Mouse (Mus musculus) T-helper 17 cell (primary cell): ENCODE data around the gene Taok3.

ENCODE experiments used
- in situ Hi-C, 2 experiments: fragments of 300-600 bp; cut with MboI, MseI; formaldehyde crosslinking; loops; 1 replicate in 1 of 2; 2 replicates in 1 of 2; pipeline ENCODE4 v1.15.1; 2025; ENCODE audit warnings: high pct_unique_total_duplicates in 2 of 2

The Taok3 gene

DNA sequence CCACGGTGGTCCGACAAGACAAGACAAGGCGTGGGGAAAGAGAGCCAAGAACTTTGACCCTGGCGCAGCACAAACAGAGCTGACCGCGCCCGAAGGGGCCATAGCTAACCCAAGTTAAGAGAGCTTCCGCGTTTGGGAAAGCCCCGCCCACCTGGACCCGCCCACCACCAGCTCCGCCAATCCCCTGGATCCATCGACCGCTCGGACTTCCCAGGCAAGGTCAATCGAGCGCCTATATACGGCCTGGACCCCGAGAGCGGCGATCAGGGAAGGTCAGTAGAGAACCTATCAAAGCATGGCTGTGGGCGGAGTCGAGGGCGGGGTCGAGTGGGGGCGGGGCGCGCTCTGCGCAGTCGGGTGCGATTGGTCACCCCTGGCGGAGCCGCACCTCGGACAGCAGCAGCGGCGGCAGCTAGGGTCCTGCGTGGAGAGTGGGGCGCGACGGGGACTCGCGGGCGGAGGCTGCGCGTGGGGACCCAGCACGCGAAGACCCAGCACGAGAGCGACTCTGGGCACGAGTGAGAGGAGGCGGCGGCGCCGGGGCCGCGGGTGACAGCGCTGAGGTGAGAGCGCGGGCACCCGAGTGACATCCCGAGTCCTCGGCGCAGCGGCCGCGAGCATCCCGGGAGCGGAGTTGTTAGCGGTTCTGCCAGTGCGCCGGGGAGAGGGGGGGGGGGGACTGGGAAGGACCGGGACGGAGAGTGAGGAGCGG lies at the start of gene Taok3:
Gene Taok3, plus strand, starts transcription at position 353 of the 712 bp plus-strand sequence.
- in situ Hi-C loops: loop anchor here (5.0 to 10.0 kb wide), 5 partner anchors 32 to 1245 kb away; partner anchors contain the start of gene Pebp1 (in 2 of the 2)

GRCm38 (mm10) chr5:117087718-117088117 lies 32.2 kb upstream of the Taok3 start:
- in situ Hi-C loops: loop anchor here in 1 of 2 experiments (10.0 kb wide), 1 partner anchor 407 kb away; no protein-coding TSS in a partner anchor

DNA sequence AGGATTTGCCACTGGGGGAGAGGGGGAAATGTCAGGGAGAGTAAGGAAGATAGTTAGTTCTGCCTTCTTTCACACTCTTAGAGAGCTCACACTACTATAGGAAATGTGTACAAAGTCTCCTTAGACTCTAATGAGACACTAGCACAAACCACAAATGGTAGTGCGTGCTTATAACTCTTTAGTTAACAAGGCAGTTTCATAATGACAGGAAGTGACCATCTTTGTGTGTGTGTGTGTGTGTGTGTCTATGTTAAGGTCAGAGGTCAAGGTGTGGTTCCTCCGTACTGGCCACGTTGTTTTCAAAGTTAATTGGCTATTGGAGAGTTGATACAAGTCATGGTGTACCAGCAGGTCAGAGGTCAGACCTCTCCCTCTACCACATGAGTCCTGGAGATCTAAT lies 30.8 kb upstream of the Taok3 start:
- in situ Hi-C loops: loop anchor here in 1 of 2 experiments (10.0 kb wide), 1 partner anchor 406 kb away; no protein-coding TSS in a partner anchor

- in situ Hi-C loops: loop anchor here in 1 of 2 experiments (10.0 kb wide), 1 partner anchor 405 kb away; no protein-coding TSS in a partner anchor
Measured at GRCm38 (mm10) chr5:117089786-117090185, 30.1 kb upstream of the Taok3 start.

DNA sequence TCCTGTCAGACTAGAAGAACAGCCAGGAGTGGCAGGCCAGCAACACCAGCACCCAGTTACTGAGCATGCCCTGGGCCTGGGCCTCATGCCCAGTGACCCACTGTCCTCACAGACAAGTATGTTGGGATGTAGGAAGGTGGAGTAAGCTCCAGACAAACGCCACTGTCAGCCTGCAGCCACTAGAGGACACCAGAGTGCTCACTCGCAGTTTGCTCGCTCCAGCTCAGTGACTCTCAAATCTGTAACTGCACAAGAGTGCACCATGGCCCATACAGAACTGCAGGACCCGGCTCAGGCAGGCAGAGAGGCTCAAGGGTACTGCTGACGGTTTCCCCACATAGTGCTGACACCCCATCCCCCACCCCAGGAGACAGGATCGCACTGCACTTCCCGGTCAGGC lies 25.5 kb upstream of the Taok3 start:
- in situ Hi-C loops: no loop called here

- in situ Hi-C loops: no loop called here
Measured at GRCm38 (mm10) chr5:117096716-117097115, 23.2 kb upstream of the Taok3 start.

- in situ Hi-C loops: no loop called here
Measured at GRCm38 (mm10) chr5:117099008-117099407, 20.9 kb upstream of the Taok3 start.

DNA sequence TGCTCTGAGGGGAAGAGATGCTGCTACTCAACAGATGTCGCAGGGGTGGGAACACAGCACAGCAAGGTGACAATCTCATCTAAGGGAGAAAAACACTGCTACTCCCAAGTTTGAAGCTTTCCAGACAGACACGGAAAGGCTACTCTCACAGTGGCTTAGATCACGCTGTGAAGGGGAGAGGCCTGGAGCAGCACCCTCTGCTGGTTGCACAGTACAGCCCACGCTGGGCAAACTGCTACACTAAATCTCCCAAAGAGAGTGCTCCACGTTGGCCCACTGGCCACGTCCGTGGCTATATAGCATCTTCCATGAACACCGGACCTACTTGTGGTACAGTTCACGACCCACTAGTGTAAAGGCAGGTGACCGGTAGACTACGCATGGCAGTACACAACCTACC lies 20.2 kb upstream of the Taok3 start:
- in situ Hi-C loops: no loop called here

DNA sequence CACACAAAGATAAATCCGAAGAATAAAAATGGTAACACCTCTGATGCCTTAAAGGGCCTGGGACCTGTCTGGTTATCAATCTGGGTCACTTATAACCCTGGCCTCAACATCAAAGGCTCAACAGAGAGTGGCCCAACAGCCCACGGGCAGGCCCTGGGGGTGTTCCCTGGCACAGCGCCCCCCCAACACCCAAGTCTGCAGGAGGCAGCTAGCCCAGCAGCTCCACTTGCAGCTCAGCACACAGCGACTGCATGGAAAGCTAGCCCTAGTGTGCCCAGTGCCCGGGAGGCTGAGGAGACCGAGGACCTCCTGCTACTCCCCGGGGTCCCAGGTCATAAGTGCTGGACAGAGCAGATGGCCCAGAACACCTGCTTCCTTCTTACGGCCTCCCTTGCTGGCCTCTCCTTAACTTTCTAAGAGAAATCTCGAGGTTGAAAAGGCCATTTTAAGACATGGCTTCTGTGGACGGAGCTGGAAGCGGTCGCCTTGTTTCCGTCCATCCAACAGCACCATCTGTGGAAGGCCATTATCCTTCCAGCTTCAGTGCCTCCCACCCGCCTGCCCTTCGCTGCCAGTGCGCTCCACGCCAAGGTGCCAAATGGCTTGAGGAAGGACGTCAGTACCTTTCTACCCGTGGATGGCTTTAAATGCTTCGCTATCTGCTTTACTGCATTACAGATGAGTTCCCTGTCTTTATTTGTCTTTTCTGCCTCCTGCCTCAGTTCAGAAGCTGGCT lies 16.6 kb upstream of the Taok3 start:
- in situ Hi-C loops: no loop called here

DNA sequence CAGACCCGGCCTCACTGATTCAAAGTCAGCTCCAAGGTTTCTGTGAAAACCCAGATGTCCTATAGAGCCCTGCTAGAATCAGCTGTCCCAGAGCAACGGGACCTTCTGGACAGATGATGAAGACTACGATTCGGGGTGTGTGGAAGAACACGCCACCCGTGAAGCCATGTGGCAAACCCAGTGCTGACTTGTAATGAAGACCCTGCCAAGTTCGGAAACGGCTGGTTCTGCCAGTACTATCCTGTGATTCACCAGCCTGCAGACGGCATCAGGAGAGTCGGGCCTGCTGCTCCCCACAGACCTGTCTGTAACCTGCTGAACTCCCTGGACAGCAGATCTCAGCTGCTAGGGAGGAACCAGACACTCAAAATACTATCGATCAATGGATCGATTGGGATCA lies 15.6 kb upstream of the Taok3 start:
- in situ Hi-C loops: no loop called here

- in situ Hi-C loops: no loop called here
Measured at GRCm38 (mm10) chr5:117105761-117106160, 14.2 kb upstream of the Taok3 start.

DNA sequence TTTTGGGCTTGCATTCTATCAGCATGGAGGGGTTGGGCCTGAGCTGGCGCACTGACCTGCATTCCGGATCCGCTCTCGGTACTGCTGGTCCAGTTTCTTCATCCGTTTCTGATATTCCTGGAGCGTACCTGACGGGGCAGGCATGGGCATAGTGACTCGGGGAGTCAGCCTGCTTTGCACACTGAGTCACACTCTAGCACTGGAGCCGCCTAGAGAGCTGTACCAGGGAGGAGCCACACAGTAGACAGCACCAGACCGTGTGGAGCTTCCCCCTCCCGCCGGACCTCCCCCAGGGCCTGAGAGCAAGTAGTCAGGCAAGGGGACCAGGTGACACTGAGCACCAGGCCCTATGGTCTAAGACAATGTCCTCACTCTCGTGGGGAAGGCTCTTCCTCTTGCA lies 11.6 kb upstream of the Taok3 start:
- in situ Hi-C loops: no loop called here

- in situ Hi-C loops: no loop called here
Measured at GRCm38 (mm10) chr5:117108731-117109130, 11.2 kb upstream of the Taok3 start.

DNA sequence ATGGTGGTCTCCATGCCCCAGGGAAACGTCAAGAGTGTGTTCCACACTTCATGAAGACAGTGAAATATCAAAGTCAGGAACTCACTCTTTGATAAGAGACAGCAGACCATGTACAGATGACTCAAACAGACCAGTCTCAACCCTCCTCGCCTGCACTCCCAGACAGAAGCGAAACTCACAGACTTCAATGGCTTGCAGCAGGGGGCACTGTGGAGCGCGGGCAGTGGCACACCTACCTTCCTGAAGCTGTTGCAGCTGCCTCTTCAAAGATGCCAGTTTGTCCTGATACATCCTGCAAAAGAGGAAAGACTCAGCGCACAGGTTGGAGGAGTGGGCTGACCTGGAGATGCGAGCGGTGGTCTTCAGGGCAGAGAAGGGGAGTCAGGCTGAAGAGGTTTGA lies 10.4 kb upstream of the Taok3 start:
- in situ Hi-C loops: no loop called here

GRCm38 (mm10) chr5:117111064-117111773 lies 8.7 kb upstream of the Taok3 start:
- in situ Hi-C loops: no loop called here

DNA sequence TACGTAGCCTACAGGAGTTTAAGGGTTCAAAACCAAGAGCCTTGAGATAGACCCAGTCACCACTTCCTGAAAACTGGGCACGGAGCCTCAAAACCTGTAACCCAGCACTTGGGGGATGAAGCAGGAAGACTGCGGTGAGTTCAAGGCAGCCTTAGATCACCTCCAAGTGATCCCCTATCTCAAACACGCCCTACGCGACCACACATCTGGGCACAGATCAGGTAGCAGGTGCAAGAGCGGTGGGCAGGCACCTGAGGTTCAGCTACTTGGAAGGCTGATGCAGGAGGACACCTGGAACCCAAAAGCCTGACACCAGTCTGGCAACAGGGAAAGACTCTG lies 8.2 kb upstream of the Taok3 start:
- in situ Hi-C loops: no loop called here

DNA sequence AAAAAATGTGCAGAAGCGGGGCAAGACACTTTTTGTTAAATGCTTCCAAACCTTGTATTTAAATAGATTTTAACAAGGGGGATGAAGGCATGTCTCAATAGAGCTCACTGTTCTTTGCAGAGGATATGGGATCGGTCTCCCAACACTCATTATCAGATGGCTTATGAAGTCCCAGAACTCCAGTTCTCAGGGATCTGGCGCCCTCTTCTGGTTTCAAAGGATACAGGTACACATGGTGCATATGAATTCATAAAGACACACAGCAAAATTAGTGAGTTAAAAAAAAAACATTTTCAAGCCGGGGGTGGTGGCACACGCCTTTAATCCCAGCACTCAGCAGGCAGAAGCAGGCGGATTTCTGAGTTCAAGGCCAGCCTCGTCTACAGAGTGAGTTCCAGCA lies 6.6 kb upstream of the Taok3 start:
- in situ Hi-C loops: no loop called here

GRCm38 (mm10) chr5:117114581-117115192 lies 5.2 kb upstream of the Taok3 start:
- in situ Hi-C loops: loop anchor here in 1 of 2 experiments (5.0 kb wide), 1 partner anchor 38 kb away; no protein-coding TSS in a partner anchor

- in situ Hi-C loops: loop anchor here in 1 of 2 experiments (5.0 kb wide), 1 partner anchor 37 kb away; no protein-coding TSS in a partner anchor
Measured at GRCm38 (mm10) chr5:117115193-117115767, 4.6 kb upstream of the Taok3 start.

DNA sequence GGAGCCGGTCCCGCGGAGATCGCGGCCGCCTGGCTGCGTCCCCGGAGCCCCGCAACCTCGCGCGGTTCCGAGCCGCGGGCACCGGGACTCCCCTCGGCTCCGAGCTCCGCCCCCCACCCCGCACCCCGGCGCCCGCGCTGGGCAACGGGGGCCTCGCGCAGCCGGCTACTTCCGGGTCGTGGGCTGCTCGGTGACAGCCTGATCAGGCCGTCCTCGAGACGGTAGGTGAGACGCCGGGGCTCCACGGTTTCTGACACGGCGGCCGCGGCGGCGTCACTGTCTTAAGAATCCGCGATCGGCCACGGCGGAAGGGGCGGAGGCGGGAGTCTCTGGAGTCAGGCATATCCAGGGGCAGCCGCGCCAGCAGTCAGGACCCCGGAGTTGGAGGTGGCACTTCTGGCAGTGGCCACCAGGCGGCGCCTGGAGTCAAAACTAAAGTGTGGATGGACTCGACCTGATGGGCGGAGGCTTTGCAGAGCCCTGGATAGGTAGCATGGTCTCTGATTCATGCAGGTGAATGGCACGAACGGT lies 4.0 kb upstream of the Taok3 start, which contains the start of gene Suds3:
Gene Suds3, minus strand, starts transcription at position 278 of the 531 bp plus-strand sequence.
- in situ Hi-C loops: loop anchor here in 1 of 2 experiments (5.0 kb wide), 1 partner anchor 36 kb away; no protein-coding TSS in a partner anchor

- in situ Hi-C loops: loop anchor here in 1 of 2 experiments (5.0 kb wide), 1 partner anchor 36 kb away; no protein-coding TSS in a partner anchor
Measured at GRCm38 (mm10) chr5:117116660-117117059, 3.3 kb upstream of the Taok3 start.
